Mouse (Mus musculus): Measurements from ENCODE around the gene Fbxw2.

- TF ChIP-seq POLR2A (IDR thresholded peaks at IDR 0.05; ENCODE audit: low read depth, low read length) (no peak), CTCF (IDR thresholded peaks at IDR 0.05; ENCODE audit: extremely low read depth, insufficient read depth, insufficient read length, insufficient replicate concordance) (no peak)
Measured at GRCm38 (mm10) chr2:34794511-34794910, 31.6 kb downstream of the Fbxw2 start.

Measured in spleen, adult 2 months (tissue).